Mouse (Mus musculus) hindbrain, embryonic 16.5 days (tissue): ENCODE measurements around the gene Dennd1a. TPM values are rescaled to one million over a fixed set of nuclear protein-coding genes. Genes with fewer than 3 reads are reported as not detected.

Experiments
- ATAC-seq: fragments of 200-750 bp; cut with Nextera tagmentation; 2 replicates; pipeline ENCODE4 v1.8.0; 2017; ENCODE audit warnings: moderate TSS enrichment, moderate library complexity
- H3K27ac ChIP-seq: fragments of 300-500 bp; sonication (generic); 2 replicates; pipeline ENCODE4 v1.5.1; 2014; ENCODE audit warnings: low read depth, mild to moderate bottlenecking, control low read depth, low read length, moderate library complexity
- H3K27me3 ChIP-seq: fragments of 300-500 bp; sonication (generic); replicated peaks from 2 replicates; pipeline ENCODE4 v1.6.1; 2014; ENCODE audit warnings: low read length; ENCODE audit not compliant: control insufficient read depth, insufficient read depth
- H3K36me3 ChIP-seq: fragments of 300-500 bp; sonication (generic); 2 replicates; pipeline ENCODE4 v1.6.1; 2014; ENCODE audit warnings: mild to moderate bottlenecking, low read length, moderate library complexity, mixed read lengths; ENCODE audit not compliant: control insufficient read depth, insufficient read depth
- H3K4me1 ChIP-seq: fragments of 300-500 bp; sonication (generic); 2 replicates; pipeline ENCODE4 v1.6.1; 2014; ENCODE audit warnings: low read depth, low read length; ENCODE audit not compliant: control insufficient read depth, insufficient read depth
- H3K4me2 ChIP-seq: fragments of 300-500 bp; sonication (generic); 2 replicates; pipeline ENCODE4 v1.6.1; 2014; ENCODE audit warnings: mild to moderate bottlenecking, low read length, control low read depth, moderate library complexity
- H3K4me3 ChIP-seq: fragments of 300-500 bp; sonication (generic); 2 replicates; pipeline ENCODE4 v1.5.1; 2014; ENCODE audit warnings: mild to moderate bottlenecking, low read length, control low read depth, moderate library complexity
- H3K9ac ChIP-seq: fragments of 300-500 bp; sonication (generic); 2 replicates; pipeline ENCODE4 v1.6.1; 2014; ENCODE audit warnings: low read depth, mild to moderate bottlenecking, control low read depth, low read length, moderate library complexity
- H3K9me3 ChIP-seq: fragments of 300-500 bp; sonication (generic); 2 replicates; pipeline ENCODE4 v1.6.1; 2014; ENCODE audit warnings: mild to moderate bottlenecking, low read length, moderate library complexity; ENCODE audit not compliant: control insufficient read depth
- WGBS: fragments of 180-500 bp; shearing (Covaris S2); extraction: QIAGEN DNeasy Blood & Tissue Kit; methylation state at CpG from one replicate; pipeline ENCODE4 v1.1.7; 2014; 5-methylcytosine and 5-hydroxymethylcytosine counted together
- polyA plus RNA-seq: library from polyadenylated mRNA; unstranded; fragments of >200 nt; fragmentation: Nextera tagmentation; extraction: Ambion mirVana; gene quantifications from 2 replicates; pipeline ENCODE4 v1.2.1, GENCODE M21; 2015

Gene Dennd1a
- polyA plus RNA-seq, 1 experiment from 2014 or later, result 15.4 TPM

GRCm38 (mm10) chr2:37857472-37857871 is 429.7 kb downstream of the Dennd1a start:
- Histone ChIP-seq H3K9me3 (no peaks in the 10 kb centered on the region), H3K27ac (no peak overlapping the region), H3K4me2 (no peak overlapping the region), H3K36me3 (no peaks in the 10 kb centered on the region; the same call in 1 of the 2 replicates), H3K27me3 (no peaks in the 10 kb centered on the region), H3K4me3 (no peak overlapping the region), H3K9ac (no peak overlapping the region), H3K4me1 (no peaks in the 10 kb centered on the region)
- 95% methylated on average over 1 of the region's 1 CpGs for WGBS
- no peak for ATAC-seq

DNA sequence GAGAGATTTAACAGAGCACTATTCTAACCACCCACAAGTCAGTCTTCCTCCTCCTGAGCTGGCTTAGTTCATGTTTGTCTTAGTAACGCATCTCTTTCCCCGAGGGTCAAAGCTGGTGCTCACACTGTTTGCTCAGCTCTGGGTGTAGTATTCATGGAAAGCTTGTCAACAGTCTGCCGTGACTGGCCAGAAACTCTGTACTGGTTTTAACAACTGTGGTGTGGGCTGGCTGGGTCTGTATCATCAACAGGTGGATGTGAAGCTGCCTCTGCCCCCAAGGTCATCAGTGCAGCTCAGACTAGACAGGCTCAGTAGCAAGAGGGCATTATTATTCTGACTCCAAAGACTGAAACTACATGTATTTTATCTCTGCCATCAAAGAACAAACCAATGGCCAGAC is 430.2 kb downstream of the Dennd1a start:
- WGBS, result 87% methylated on average over 3 of the region's 3 CpGs
- Histone ChIP-seq H3K27me3 (no peaks in the 10 kb centered on the region), H3K9ac (no peak overlapping the region), H3K36me3 (no peaks in the 10 kb centered on the region; the same call in 1 of the 2 replicates), H3K9me3 (no peaks in the 10 kb centered on the region), H3K4me2 (no peak overlapping the region), H3K4me3 (no peak overlapping the region), H3K27ac (no peak overlapping the region), H3K4me1 (no peaks in the 10 kb centered on the region)
- ATAC-seq, result no peak

DNA sequence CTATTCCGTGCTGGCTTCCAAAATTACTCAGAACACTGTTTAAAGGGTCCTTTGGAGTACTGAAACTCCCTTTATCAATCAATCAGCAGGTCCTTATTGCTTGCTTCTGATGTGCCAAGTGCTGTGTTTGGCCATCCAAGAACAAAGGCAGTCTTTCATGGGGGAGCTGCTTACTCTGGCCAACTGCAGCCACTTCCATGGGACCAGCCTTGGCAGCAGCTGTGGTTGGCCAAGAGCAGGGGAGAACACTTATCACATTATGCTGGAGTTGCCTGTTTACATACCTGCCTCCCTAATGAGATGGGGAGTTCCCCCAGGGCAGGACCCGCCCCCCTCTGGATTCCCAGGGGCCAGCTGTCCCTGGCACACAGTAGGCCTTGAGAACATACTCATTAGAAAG is 432.0 kb downstream of the Dennd1a start:
- Histone ChIP-seq H3K9ac (no peak overlapping the region), H3K4me1 (no peaks in the 10 kb centered on the region; the same call in 1 of the 2 replicates), H3K27ac (no peak overlapping the region), H3K4me2 (no peak overlapping the region), H3K4me3 (no peak overlapping the region), H3K9me3 (no peaks in the 10 kb centered on the region), H3K36me3 (no peaks in the 10 kb centered on the region; the same call in 1 of the 2 replicates), H3K27me3 (no peaks in the 10 kb centered on the region)
- peak; percentile 78 for ATAC-seq
- 54% methylated on average over 2 of the region's 2 CpGs for WGBS

DNA sequence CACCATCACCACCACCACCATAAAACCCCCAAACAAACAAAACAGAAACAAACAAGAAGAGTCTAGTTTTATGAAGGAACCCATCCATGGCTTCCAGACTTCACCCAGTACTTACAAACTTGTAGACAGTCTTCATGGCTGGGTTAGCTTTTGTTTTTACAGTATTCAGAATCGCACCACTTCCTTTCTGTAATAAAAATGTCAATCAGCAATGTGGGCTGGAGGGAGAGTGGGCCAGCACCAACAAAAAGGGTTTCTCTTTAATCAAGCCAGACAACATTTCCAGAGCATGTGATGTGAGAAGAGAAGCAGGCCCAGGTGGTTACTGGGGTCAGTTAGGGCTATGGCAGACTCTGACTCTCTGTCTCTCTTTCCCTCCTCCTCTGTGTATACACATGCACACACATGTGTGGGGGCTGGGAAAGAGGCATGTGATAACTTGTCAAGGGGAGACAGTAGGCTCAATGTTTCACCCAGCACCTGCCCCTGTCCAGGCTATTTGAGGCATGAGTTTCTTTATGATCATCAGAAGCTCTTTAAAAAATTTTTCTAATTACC is 433.2 kb downstream of the Dennd1a start:
- H3K36me3 ChIP-seq, result no peaks in the 10 kb centered on the region; the same call in 1 of the 2 replicates
- no peaks in the 10 kb centered on the region; the same call in 1 of the 2 replicates for H3K4me1 ChIP-seq
- H3K27me3 ChIP-seq, result no peaks in the 10 kb centered on the region
- no peak overlapping the region for H3K27ac ChIP-seq
- no peak for ATAC-seq
- no peak overlapping the region for H3K9ac ChIP-seq
- no peak overlapping the region for H3K4me2 ChIP-seq
- no peaks in the 10 kb centered on the region for H3K9me3 ChIP-seq
- 88% methylated on average over 1 of the region's 1 CpGs for WGBS
- H3K4me3 ChIP-seq, result no peak overlapping the region

DNA sequence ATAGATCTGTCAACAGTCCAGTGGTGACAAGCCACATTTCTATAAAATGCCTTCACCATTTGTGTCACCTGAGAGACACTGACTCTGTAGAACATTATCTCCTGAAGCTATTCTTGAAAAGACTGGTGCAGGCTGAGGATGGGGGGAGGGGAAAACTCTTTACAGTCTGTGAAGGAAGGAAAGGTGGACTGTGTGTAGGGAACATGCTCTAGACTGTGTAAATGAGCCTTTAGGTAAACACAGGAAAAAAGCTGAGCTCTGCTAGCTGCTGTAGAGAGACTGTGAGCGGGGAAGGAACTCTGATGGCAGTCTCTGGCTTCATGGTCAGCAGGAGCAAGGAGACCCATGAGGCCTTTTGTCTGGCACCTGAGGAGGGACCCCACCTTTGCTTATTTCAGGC is 436.6 kb downstream of the Dennd1a start:
- H3K27ac ChIP-seq, result no peak overlapping the region
- no peaks in the 10 kb centered on the region for H3K36me3 ChIP-seq
- peak; percentile 49; the same call in 1 of the 2 replicates for ATAC-seq
- no peak overlapping the region for H3K4me3 ChIP-seq
- H3K9ac ChIP-seq, result no peak overlapping the region
- 73% methylated on average over 1 of the region's 1 CpGs for WGBS
- no peaks in the 10 kb centered on the region for H3K27me3 ChIP-seq
- H3K4me2 ChIP-seq, result no peak overlapping the region
- H3K4me1 ChIP-seq, result no peaks in the 10 kb centered on the region; the same call in 1 of the 2 replicates
- no peaks in the 10 kb centered on the region for H3K9me3 ChIP-seq

GRCm38 (mm10) chr2:37849357-37849756 is 437.8 kb downstream of the Dennd1a start:
- H3K36me3 ChIP-seq, result no peaks in the 10 kb centered on the region
- H3K27me3 ChIP-seq, result no peaks in the 10 kb centered on the region
- no peak for ATAC-seq
- no peak overlapping the region for H3K27ac ChIP-seq
- no peak overlapping the region for H3K4me2 ChIP-seq
- no peak overlapping the region for H3K4me3 ChIP-seq
- H3K9me3 ChIP-seq, result no peaks in the 10 kb centered on the region
- 82% methylated on average over 3 of the region's 3 CpGs for WGBS
- no peaks in the 10 kb centered on the region; the same call in 1 of the 2 replicates for H3K4me1 ChIP-seq
- H3K9ac ChIP-seq, result no peak overlapping the region

DNA sequence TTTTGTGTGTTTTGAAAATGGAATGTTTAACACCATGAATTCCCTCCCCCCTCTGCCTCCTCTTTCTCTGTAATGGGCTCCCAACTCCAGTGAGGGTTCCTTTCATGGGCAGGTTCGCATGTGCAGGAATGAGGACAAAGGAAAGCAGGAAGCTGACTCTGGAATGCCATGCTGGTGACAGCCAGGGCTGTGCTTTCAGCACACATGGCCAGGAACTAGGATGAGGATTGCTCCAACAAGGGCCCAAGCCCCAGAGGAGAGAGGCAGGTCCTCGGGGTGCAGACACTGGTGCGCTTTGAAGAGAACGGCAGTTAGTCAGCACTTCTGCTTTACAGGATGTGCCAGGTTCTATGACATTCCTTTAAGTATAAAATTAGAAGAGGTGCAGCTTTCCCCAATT is 444.5 kb downstream of the Dennd1a start:
- WGBS, result 30% methylated on average over 4 of the region's 4 CpGs
- ATAC-seq, result 0 out of 2 replicates have a peak, but pooled peaks have one; percentile 40
- Histone ChIP-seq H3K9ac (peak overlapping the region; percentile 35; the same call in 1 of the 2 replicates), H3K4me2 (no peak overlapping the region), H3K4me1 (peaks cover 12% of the 10 kb centered on the region), H3K4me3 (no peak overlapping the region), H3K9me3 (no peaks in the 10 kb centered on the region), H3K27ac (peak overlapping the region; percentile 67), H3K36me3 (no peaks in the 10 kb centered on the region), H3K27me3 (no peaks in the 10 kb centered on the region)

GRCm38 (mm10) chr2:37842151-37842569 is 445.0 kb downstream of the Dennd1a start:
- ATAC-seq, result peak; percentile 77
- WGBS, result 6% methylated on average over 7 of the region's 7 CpGs
- Histone ChIP-seq H3K4me3 (no peak overlapping the region), H3K9me3 (no peaks in the 10 kb centered on the region), H3K9ac (peak overlapping the region; percentile 5; the same call in 1 of the 2 replicates), H3K4me2 (no peak overlapping the region), H3K27ac (peak overlapping the region; percentile 67), H3K27me3 (no peaks in the 10 kb centered on the region), H3K4me1 (peaks cover 12% of the 10 kb centered on the region), H3K36me3 (no peaks in the 10 kb centered on the region)

GRCm38 (mm10) chr2:37839922-37840321 is 447.3 kb downstream of the Dennd1a start:
- Histone ChIP-seq H3K9me3 (no peaks in the 10 kb centered on the region), H3K27ac (no peak overlapping the region), H3K36me3 (no peaks in the 10 kb centered on the region), H3K4me1 (peaks cover 12% of the 10 kb centered on the region), H3K4me3 (no peak overlapping the region), H3K27me3 (no peaks in the 10 kb centered on the region), H3K9ac (no peak overlapping the region), H3K4me2 (no peak overlapping the region)
- no peak for ATAC-seq
